Mouse (Mus musculus) embryonic fibroblast, embryonic 13.5 days (primary cell): Measurements from ENCODE around the gene Slc35e3.

ENCODE experiments used
- CTCF ChIP-seq: IDR thresholded peaks from 2 replicates; pipeline ENCODE4 v1.5.1; 2011; ENCODE audit warnings: mild to moderate bottlenecking, control low read depth, low read length, moderate library complexity, borderline replicate concordance; ENCODE audit not compliant: insufficient read depth
- POLR2A ChIP-seq: IDR thresholded peaks from 2 replicates; pipeline ENCODE4 v1.6.1; 2011; ENCODE audit warnings: low read depth, mild to moderate bottlenecking, control low read depth, low read length, moderate library complexity

GRCm38 (mm10) chr10:117767286-117768140 lies 21.3 kb upstream of the Slc35e3 start:
- TF ChIP-seq CTCF (no peak), POLR2A (no peak)
